Mouse (Mus musculus) natural killer cell, adult 2 months (primary cell): ENCODE results near the gene Cdca7l.
"Not testable (repeated sequence)": the region's sequence is repeated elsewhere in the genome, so short reads cannot be mapped to it uniquely, and the experiment has no call there.

ENCODE experiments used
- DNase-seq, 2 experiments: peaks; one replicate each; pipeline ENCODE4 v3.0.0; 2022; ENCODE audit warnings: low spot score in 2 of 2

The Cdca7l gene

GRCm38 (mm10) chr12:117862655-117863054, 58.6 kb downstream of the Cdca7l start:
- DNase-seq = no peak

- no peak for DNase-seq
Measured at GRCm38 (mm10) chr12:117867708-117868564, 63.8 kb downstream of the Cdca7l start.

- DNase-seq = no peak
Measured at GRCm38 (mm10) chr12:117872265-117872664, 68.2 kb downstream of the Cdca7l start.

GRCm38 (mm10) chr12:117878341-117878740, 74.3 kb downstream of the Cdca7l start:
- no peak for DNase-seq

- DNase-seq = no peak
Measured at GRCm38 (mm10) chr12:117884627-117885026, 80.5 kb downstream of the Cdca7l start.

GRCm38 (mm10) chr12:117887422-117887821, 83.3 kb downstream of the Cdca7l start:
- no peak for DNase-seq

- not testable (repeated sequence) for DNase-seq
Measured at GRCm38 (mm10) chr12:117900798-117901197, 96.7 kb downstream of the Cdca7l start.

GRCm38 (mm10) chr12:117901352-117901751, 97.3 kb downstream of the Cdca7l start:
- not testable (repeated sequence) for DNase-seq

- no peak for DNase-seq
Measured at GRCm38 (mm10) chr12:117903671-117904070, 99.6 kb downstream of the Cdca7l start.

- not testable (repeated sequence) for DNase-seq
Measured at GRCm38 (mm10) chr12:117905232-117905840, 101.2 kb downstream of the Cdca7l start.

- DNase-seq = no peak
Measured at GRCm38 (mm10) chr12:117911396-117911795, 107.3 kb downstream of the Cdca7l start.

- no peak for DNase-seq
Measured at GRCm38 (mm10) chr12:117914613-117915245, 110.6 kb downstream of the Cdca7l start.

- peak in 1 of 2 experiments; percentile 9 for DNase-seq
Measured at GRCm38 (mm10) chr12:117915826-117916588, 111.9 kb downstream of the Cdca7l start.
